Mouse (Mus musculus): Measurements from ENCODE around the gene Siglecg. TPM values are rescaled to one million over a fixed set of nuclear protein-coding genes. Genes with fewer than 3 reads are reported as not detected.
A peak's percentile ranks its signal among the peaks of the same experiment; 100 is the strongest.

Gene Siglecg
- polyA plus RNA-seq (2014; fragmentation: Nextera tagmentation; extraction: Ambion mirVana) = 0.09 TPM in 1 of 2 replicates, not detected in the other

GRCm38 (mm10) chr7:43408131-43408553 lies at the start of gene Siglecg:
Gene Siglecg (plus strand): TSS chr7:43408204.
- no peaks in the 10 kb centered on the region for H3K4me1 ChIP-seq (ENCODE audit: control insufficient read depth, insufficient read depth, low read length)
- no peaks in the 10 kb centered on the region for H3K27me3 ChIP-seq (ENCODE audit: control insufficient read depth, insufficient read depth, low read length)
- no peak within 1 kb of the TSS for H3K4me3 ChIP-seq (ENCODE audit: low read depth, low read length)
- H3K27ac ChIP-seq (replicated peaks; ENCODE audit: low read depth, low read length) = no peak within 1 kb of the TSS
- H3K9me3 ChIP-seq (ENCODE audit: control insufficient read depth, low read length) = no peaks in the 10 kb centered on the region
- no peak within 1 kb of the TSS for H3K4me2 ChIP-seq (ENCODE audit: low read depth, severe bottlenecking)
- DNase-seq (ENCODE audit: low spot score) (no peak), ATAC-seq (ENCODE audit: insufficient number of reproducible peaks, low FRiP score, low TSS enrichment, low read depth) (no peak)
- H3K36me3 ChIP-seq (ENCODE audit: control insufficient read depth, insufficient read depth, low read length) = no peaks in the 10 kb centered on the region
- no peak within 1 kb of the TSS for H3K9ac ChIP-seq (ENCODE audit: low read length)
- WGBS = 65% methylated on average over 4 of the region's 4 CpGs

- WGBS = 90% methylated on average over 3 of the region's 3 CpGs
- no peaks in the 10 kb centered on the region for H3K27me3 ChIP-seq (ENCODE audit: control insufficient read depth, insufficient read depth, low read length)
- ATAC-seq (ENCODE audit: insufficient number of reproducible peaks, low FRiP score, low TSS enrichment, low read depth) = no peak
- no peaks in the 10 kb centered on the region for H3K9me3 ChIP-seq (ENCODE audit: control insufficient read depth, low read length)
- no peaks in the 10 kb centered on the region for H3K4me1 ChIP-seq (ENCODE audit: control insufficient read depth, insufficient read depth, low read length)
- no peak overlapping the region for H3K4me3 ChIP-seq (ENCODE audit: low read depth, low read length)
- no peak overlapping the region for H3K4me2 ChIP-seq (ENCODE audit: low read depth, severe bottlenecking)
- no peak overlapping the region for H3K9ac ChIP-seq (ENCODE audit: low read length)
- DNase-seq (ENCODE audit: low spot score) = no peak
- H3K36me3 ChIP-seq (ENCODE audit: control insufficient read depth, insufficient read depth, low read length) = no peaks in the 10 kb centered on the region
- H3K27ac ChIP-seq (replicated peaks; ENCODE audit: low read depth, low read length) = no peak overlapping the region
Measured at GRCm38 (mm10) chr7:43358556-43358955, 49.4 kb upstream of the Siglecg start.

GRCm38 (mm10) chr7:43361442-43361841 lies 46.6 kb upstream of the Siglecg start:
- H3K9me3 ChIP-seq (ENCODE audit: control insufficient read depth, low read length) = no peaks in the 10 kb centered on the region
- H3K36me3 ChIP-seq (ENCODE audit: control insufficient read depth, insufficient read depth, low read length) = no peaks in the 10 kb centered on the region
- no peak overlapping the region for H3K4me2 ChIP-seq (ENCODE audit: low read depth, severe bottlenecking)
- ATAC-seq (ENCODE audit: insufficient number of reproducible peaks, low FRiP score, low TSS enrichment, low read depth) (no peak), DNase-seq (ENCODE audit: low spot score) (no peak)
- no peaks in the 10 kb centered on the region for H3K4me1 ChIP-seq (ENCODE audit: control insufficient read depth, insufficient read depth, low read length)
- no peaks in the 10 kb centered on the region for H3K27me3 ChIP-seq (ENCODE audit: control insufficient read depth, insufficient read depth, low read length)
- H3K9ac ChIP-seq (ENCODE audit: low read length) = no peak overlapping the region
- no peak overlapping the region for H3K27ac ChIP-seq (replicated peaks; ENCODE audit: low read depth, low read length)
- 92% methylated on average over 1 of the region's 1 CpGs for WGBS
- no peak overlapping the region for H3K4me3 ChIP-seq (ENCODE audit: low read depth, low read length)

- no peaks in the 10 kb centered on the region for H3K4me1 ChIP-seq (ENCODE audit: control insufficient read depth, insufficient read depth, low read length)
- no peaks in the 10 kb centered on the region for H3K9me3 ChIP-seq (ENCODE audit: control insufficient read depth, low read length)
- H3K4me3 ChIP-seq (ENCODE audit: low read depth, low read length) = no peak overlapping the region
- H3K9ac ChIP-seq (ENCODE audit: low read length) = no peak overlapping the region
- H3K27me3 ChIP-seq (ENCODE audit: control insufficient read depth, insufficient read depth, low read length) = no peaks in the 10 kb centered on the region
- 82% methylated on average over 4 of the region's 4 CpGs for WGBS
- DNase-seq (ENCODE audit: low spot score) (no peak), ATAC-seq (ENCODE audit: insufficient number of reproducible peaks, low FRiP score, low TSS enrichment, low read depth) (no peak)
- H3K36me3 ChIP-seq (ENCODE audit: control insufficient read depth, insufficient read depth, low read length) = no peaks in the 10 kb centered on the region
- no peak overlapping the region for H3K4me2 ChIP-seq (ENCODE audit: low read depth, severe bottlenecking)
- no peak overlapping the region for H3K27ac ChIP-seq (replicated peaks; ENCODE audit: low read depth, low read length)
Measured at GRCm38 (mm10) chr7:43362021-43362420, 46.0 kb upstream of the Siglecg start.

- Histone ChIP-seq H3K4me2 (ENCODE audit: low read depth, severe bottlenecking) (no peak overlapping the region), H3K9me3 (ENCODE audit: control insufficient read depth, low read length) (no peaks in the 10 kb centered on the region), H3K36me3 (ENCODE audit: control insufficient read depth, insufficient read depth, low read length) (no peaks in the 10 kb centered on the region), H3K4me1 (ENCODE audit: control insufficient read depth, insufficient read depth, low read length) (no peaks in the 10 kb centered on the region), H3K27me3 (ENCODE audit: control insufficient read depth, insufficient read depth, low read length) (no peaks in the 10 kb centered on the region), H3K9ac (ENCODE audit: low read length) (no peak overlapping the region), H3K4me3 (ENCODE audit: low read depth, low read length) (no peak overlapping the region), H3K27ac (replicated peaks; ENCODE audit: low read depth, low read length) (no peak overlapping the region)
- 17% methylated on average over 5 of the region's 5 CpGs for WGBS
- DNase-seq (ENCODE audit: low spot score) (peak; percentile 64), ATAC-seq (ENCODE audit: insufficient number of reproducible peaks, low FRiP score, low TSS enrichment, low read depth) (no peak)
Measured at GRCm38 (mm10) chr7:43378226-43378625, 29.8 kb upstream of the Siglecg start.

- 80% methylated on average over 8 of the region's 8 CpGs for WGBS
- Histone ChIP-seq H3K4me1 (ENCODE audit: control insufficient read depth, insufficient read depth, low read length) (no peaks in the 10 kb centered on the region), H3K4me2 (ENCODE audit: low read depth, severe bottlenecking) (no peak overlapping the region), H3K36me3 (ENCODE audit: control insufficient read depth, insufficient read depth, low read length) (no peaks in the 10 kb centered on the region), H3K9me3 (ENCODE audit: control insufficient read depth, low read length) (no peaks in the 10 kb centered on the region), H3K27ac (replicated peaks; ENCODE audit: low read depth, low read length) (no peak overlapping the region), H3K9ac (ENCODE audit: low read length) (no peak overlapping the region), H3K27me3 (ENCODE audit: control insufficient read depth, insufficient read depth, low read length) (no peaks in the 10 kb centered on the region), H3K4me3 (ENCODE audit: low read depth, low read length) (no peak overlapping the region)
- DNase-seq (ENCODE audit: low spot score) (no peak), ATAC-seq (ENCODE audit: insufficient number of reproducible peaks, low FRiP score, low TSS enrichment, low read depth) (no peak)
Measured at GRCm38 (mm10) chr7:43392349-43393121, 15.5 kb upstream of the Siglecg start.

GRCm38 (mm10) chr7:43399501-43399900 lies 8.5 kb upstream of the Siglecg start:
- Histone ChIP-seq H3K36me3 (ENCODE audit: control insufficient read depth, insufficient read depth, low read length) (no peaks in the 10 kb centered on the region), H3K4me1 (ENCODE audit: control insufficient read depth, insufficient read depth, low read length) (no peaks in the 10 kb centered on the region), H3K4me3 (ENCODE audit: low read depth, low read length) (no peak overlapping the region), H3K27ac (replicated peaks; ENCODE audit: low read depth, low read length) (no peak overlapping the region), H3K4me2 (ENCODE audit: low read depth, severe bottlenecking) (no peak overlapping the region), H3K27me3 (ENCODE audit: control insufficient read depth, insufficient read depth, low read length) (no peaks in the 10 kb centered on the region), H3K9me3 (ENCODE audit: control insufficient read depth, low read length) (no peaks in the 10 kb centered on the region), H3K9ac (ENCODE audit: low read length) (no peak overlapping the region)
- WGBS = 94% methylated on average over 2 of the region's 2 CpGs
- DNase-seq (ENCODE audit: low spot score) = no peak
- no peak for ATAC-seq (ENCODE audit: insufficient number of reproducible peaks, low FRiP score, low TSS enrichment, low read depth)

GRCm38 (mm10) chr7:43402718-43403117 lies 5.3 kb upstream of the Siglecg start:
- H3K9me3 ChIP-seq (ENCODE audit: control insufficient read depth, low read length) = no peaks in the 10 kb centered on the region
- no peaks in the 10 kb centered on the region for H3K4me1 ChIP-seq (ENCODE audit: control insufficient read depth, insufficient read depth, low read length)
- no peak overlapping the region for H3K27ac ChIP-seq (replicated peaks; ENCODE audit: low read depth, low read length)
- no peaks in the 10 kb centered on the region for H3K27me3 ChIP-seq (ENCODE audit: control insufficient read depth, insufficient read depth, low read length)
- no peaks in the 10 kb centered on the region for H3K36me3 ChIP-seq (ENCODE audit: control insufficient read depth, insufficient read depth, low read length)
- WGBS = 19% methylated on average over 2 of the region's 2 CpGs
- DNase-seq (ENCODE audit: low spot score) = no peak
- H3K4me2 ChIP-seq (ENCODE audit: low read depth, severe bottlenecking) = no peak overlapping the region
- H3K4me3 ChIP-seq (ENCODE audit: low read depth, low read length) = no peak overlapping the region
- H3K9ac ChIP-seq (ENCODE audit: low read length) = no peak overlapping the region
- ATAC-seq (ENCODE audit: insufficient number of reproducible peaks, low FRiP score, low TSS enrichment, low read depth) = no peak

- H3K9ac ChIP-seq (ENCODE audit: low read length) = no peak overlapping the region
- no peaks in the 10 kb centered on the region for H3K36me3 ChIP-seq (ENCODE audit: control insufficient read depth, insufficient read depth, low read length)
- WGBS = 89% methylated on average over 3 of the region's 3 CpGs
- H3K27ac ChIP-seq (replicated peaks; ENCODE audit: low read depth, low read length) = no peak overlapping the region
- no peak overlapping the region for H3K4me3 ChIP-seq (ENCODE audit: low read depth, low read length)
- no peak for DNase-seq (ENCODE audit: low spot score)
- H3K4me1 ChIP-seq (ENCODE audit: control insufficient read depth, insufficient read depth, low read length) = no peaks in the 10 kb centered on the region
- ATAC-seq (ENCODE audit: insufficient number of reproducible peaks, low FRiP score, low TSS enrichment, low read depth) = no peak
- H3K9me3 ChIP-seq (ENCODE audit: control insufficient read depth, low read length) = no peaks in the 10 kb centered on the region
- no peaks in the 10 kb centered on the region for H3K27me3 ChIP-seq (ENCODE audit: control insufficient read depth, insufficient read depth, low read length)
- no peak overlapping the region for H3K4me2 ChIP-seq (ENCODE audit: low read depth, severe bottlenecking)
Measured at GRCm38 (mm10) chr7:43407573-43407972, 431 bp upstream of the Siglecg start.
